Mouse (Mus musculus) embryonic facial prominence, embryonic 11.5 days (tissue): ENCODE measurements around the gene Apobr. TPM values are rescaled to one million over a fixed set of nuclear protein-coding genes. Genes with fewer than 3 reads are reported as not detected.

Source experiments
- ATAC-seq: fragments of 200-750 bp; cut with Nextera tagmentation; replicated peaks from 2 replicates; pipeline ENCODE4 v1.8.0; 2017; ENCODE audit warnings: low read depth; ENCODE audit not compliant: insufficient number of reproducible peaks, low FRiP score, low TSS enrichment
- DNase-seq: peaks from one replicate; pipeline ENCODE4 v3.0.0-alpha.2; 2015; ENCODE audit warnings: low spot score
- H3K27ac ChIP-seq: fragments of 300-500 bp; sonication (generic); replicated peaks from 2 replicates; pipeline ENCODE4 v1.5.1; 2014; ENCODE audit warnings: mild to moderate bottlenecking, low read depth, low read length, control low read depth
- H3K27me3 ChIP-seq: fragments of 300-500 bp; sonication (generic); 2 replicates; pipeline ENCODE4 v1.6.1; 2014; ENCODE audit warnings: mild to moderate bottlenecking, low read length, moderate library complexity, mixed read lengths; ENCODE audit not compliant: control insufficient read depth, insufficient read depth
- H3K36me3 ChIP-seq: fragments of 300-500 bp; sonication (generic); replicated peaks from 2 replicates; pipeline ENCODE4 v1.6.1; 2014; ENCODE audit warnings: low read depth, mild to moderate bottlenecking, low read length, moderate library complexity, mixed read lengths; ENCODE audit not compliant: control insufficient read depth, insufficient read depth
- H3K4me1 ChIP-seq: fragments of 300-500 bp; sonication (generic); 2 replicates; pipeline ENCODE4 v1.6.1; 2014; ENCODE audit warnings: low read length, mixed read lengths; ENCODE audit not compliant: control insufficient read depth, insufficient read depth
- H3K4me2 ChIP-seq: fragments of 300-500 bp; sonication (generic); 2 replicates; pipeline ENCODE4 v1.6.1; 2014; ENCODE audit warnings: low read depth, mild to moderate bottlenecking, control low read depth, low read length, moderate library complexity
- H3K4me3 ChIP-seq: fragments of 300-500 bp; sonication (generic); 2 replicates; pipeline ENCODE4 v1.5.1; 2014; ENCODE audit warnings: low read depth, low read length, control low read depth
- H3K9ac ChIP-seq: fragments of 300-500 bp; sonication (generic); replicated peaks from 2 replicates; pipeline ENCODE4 v1.6.1; 2014; ENCODE audit warnings: mild to moderate bottlenecking, control low read depth, low read length
- H3K9me3 ChIP-seq: fragments of 300-500 bp; sonication (generic); replicated peaks from 2 replicates; pipeline ENCODE4 v1.6.1; 2016; ENCODE audit warnings: mild to moderate bottlenecking, low read length, inconsistent platforms, mixed read lengths; ENCODE audit not compliant: control insufficient read depth
- WGBS: fragments of 180-500 bp; shearing (Covaris S2); extraction: QIAGEN DNeasy Blood & Tissue Kit; methylation state at CpG from one replicate; pipeline ENCODE4 v1.1.7; 2014; 5-methylcytosine and 5-hydroxymethylcytosine counted together
- polyA plus RNA-seq: library from polyadenylated mRNA; unstranded; fragments of >200 nt; fragmentation: Nextera tagmentation; extraction: Ambion mirVana; gene quantifications from 2 replicates; pipeline ENCODE4 v1.2.1, GENCODE M21; 2014

Apobr gene
- polyA plus RNA-seq, 1 experiment from 2014 or later: 0.72 TPM

DNA sequence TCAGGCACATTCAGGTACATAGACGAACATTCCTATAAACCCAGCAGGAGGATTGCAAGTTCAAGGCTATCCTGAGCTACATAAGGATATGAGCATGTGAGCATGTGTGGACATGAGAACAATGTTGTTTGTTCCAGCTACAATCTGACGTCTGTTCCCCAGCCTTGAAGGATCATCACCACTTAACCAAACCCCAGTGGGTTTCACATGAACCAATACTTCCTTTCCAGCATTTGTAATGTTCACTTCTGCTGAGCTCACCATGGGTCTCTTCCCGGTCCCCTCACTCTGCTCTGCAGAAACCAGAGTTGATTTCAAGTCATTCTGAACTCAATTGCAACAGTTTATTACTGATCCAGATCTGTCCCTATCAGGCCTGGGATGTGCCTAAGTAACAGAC is 17.9 kb downstream of the Apobr start:
- no peak overlapping the region for H3K4me2 ChIP-seq
- no peaks in the 10 kb centered on the region for H3K27me3 ChIP-seq
- no peaks in the 10 kb centered on the region for H3K4me1 ChIP-seq
- H3K27ac ChIP-seq: no peak overlapping the region
- WGBS: 88% methylated on average over 3 of the region's 3 CpGs
- no peak overlapping the region for H3K4me3 ChIP-seq
- H3K9ac ChIP-seq: no peak overlapping the region
- ATAC-seq (no peak), DNase-seq (no peak)
- H3K9me3 ChIP-seq: no peaks in the 10 kb centered on the region
- H3K36me3 ChIP-seq: no peaks in the 10 kb centered on the region

DNA sequence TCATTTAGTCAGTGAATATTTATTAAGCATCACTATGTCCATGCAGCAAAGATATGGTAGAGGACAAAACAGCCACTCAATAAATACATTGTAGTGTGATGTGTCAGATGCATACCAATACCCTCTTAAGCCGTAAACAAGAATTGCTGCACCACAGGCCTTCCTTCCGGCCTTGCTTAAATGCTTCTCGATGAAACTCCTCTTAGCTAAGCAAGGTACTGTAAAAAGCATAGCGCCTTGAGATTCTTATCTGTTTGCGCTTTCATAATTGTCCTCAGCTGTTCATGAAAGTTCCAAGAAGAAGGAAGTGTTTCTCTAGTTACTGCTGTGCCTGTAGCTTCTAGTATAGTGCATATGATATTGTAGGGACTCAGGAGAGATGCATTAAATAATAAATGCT is 21.9 kb downstream of the Apobr start:
- Histone ChIP-seq H3K4me1 (no peaks in the 10 kb centered on the region), H3K4me2 (no peak overlapping the region), H3K36me3 (no peaks in the 10 kb centered on the region), H3K27me3 (no peaks in the 10 kb centered on the region), H3K9me3 (no peaks in the 10 kb centered on the region), H3K27ac (no peak overlapping the region), H3K4me3 (no peak overlapping the region), H3K9ac (no peak overlapping the region)
- 75% methylated on average over 5 of the region's 5 CpGs for WGBS
- ATAC-seq (no peak), DNase-seq (no peak)

DNA sequence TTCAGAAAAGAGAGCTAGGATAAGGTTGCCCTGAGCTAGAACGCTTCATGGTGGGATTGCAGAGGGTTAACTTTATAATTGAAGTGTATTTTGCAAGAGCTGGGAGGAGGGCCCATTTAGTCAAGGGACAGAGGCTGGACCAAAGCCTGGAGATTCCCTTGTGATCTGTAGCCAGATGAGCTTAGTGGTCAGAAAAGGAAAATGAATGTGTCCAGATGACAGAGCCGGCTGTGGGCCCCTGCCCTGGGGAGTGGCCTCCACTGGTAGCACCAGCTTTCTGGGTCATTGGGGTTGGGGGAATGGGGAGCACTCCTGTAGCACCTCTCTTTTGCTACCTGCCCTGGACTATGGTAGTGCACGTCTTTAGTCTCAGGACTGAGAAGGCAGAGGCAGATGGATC is 22.3 kb downstream of the Apobr start:
- H3K4me3 ChIP-seq: no peak overlapping the region
- WGBS: 66% methylated on average over 3 of the region's 3 CpGs
- ATAC-seq: no peak

DNA sequence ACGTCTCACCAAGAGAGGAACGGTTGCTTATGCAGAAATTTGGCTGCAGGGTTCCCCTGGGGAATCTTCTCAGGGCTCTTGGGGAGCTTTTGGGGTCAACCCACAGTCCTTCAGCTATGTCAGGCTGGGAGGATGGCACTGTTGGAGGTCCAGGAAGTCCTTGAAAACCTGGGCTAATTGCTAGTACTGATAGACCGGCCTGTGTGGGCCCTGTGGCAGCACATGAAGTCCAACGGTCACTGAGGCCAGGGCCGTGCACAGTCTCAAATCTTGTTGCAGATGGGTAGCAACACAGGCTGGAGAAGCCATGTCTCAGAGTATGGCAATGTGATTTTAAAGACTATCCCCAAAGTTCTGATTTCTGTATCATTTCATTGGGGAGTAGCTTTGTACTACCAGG is 23.1 kb downstream of the Apobr start:
- no peaks in the 10 kb centered on the region for H3K36me3 ChIP-seq
- DNase-seq (no peak), ATAC-seq (no peak)
- no peaks in the 10 kb centered on the region for H3K27me3 ChIP-seq
- H3K9ac ChIP-seq: no peak overlapping the region
- H3K27ac ChIP-seq: no peak overlapping the region
- H3K9me3 ChIP-seq: no peaks in the 10 kb centered on the region
- H3K4me2 ChIP-seq: no peak overlapping the region
- 81% methylated on average over 5 of the region's 5 CpGs for WGBS
- no peak overlapping the region for H3K4me3 ChIP-seq
- no peaks in the 10 kb centered on the region for H3K4me1 ChIP-seq

More for the DNA sequence above, 22.3 kb downstream of the Apobr start:
- Histone ChIP-seq H3K27ac (no peak overlapping the region), H3K9me3 (no peaks in the 10 kb centered on the region), H3K4me1 (no peaks in the 10 kb centered on the region), H3K27me3 (no peaks in the 10 kb centered on the region), H3K9ac (no peak overlapping the region), H3K4me2 (no peak overlapping the region), H3K36me3 (no peaks in the 10 kb centered on the region)
- no peak for DNase-seq

DNA sequence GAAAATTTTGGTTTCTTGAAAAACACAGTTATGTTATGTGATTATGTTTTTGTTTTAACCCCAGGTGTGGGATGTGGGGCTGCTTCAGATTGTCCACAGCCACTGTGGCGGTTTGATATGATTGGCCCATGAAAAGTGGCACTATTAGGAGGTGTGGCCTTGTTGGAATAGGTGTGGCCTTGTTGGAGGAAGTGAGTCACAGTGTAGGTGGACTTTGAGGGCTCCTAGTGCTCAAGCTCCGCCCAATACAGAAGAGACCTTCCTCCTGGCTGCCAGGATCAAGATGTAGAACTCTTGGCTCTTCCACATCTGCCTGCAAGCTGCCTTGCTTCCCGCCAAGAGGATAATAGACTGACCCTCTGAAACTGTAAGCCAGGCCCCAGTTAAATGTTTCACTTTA is 28.0 kb downstream of the Apobr start:
- Histone ChIP-seq H3K27ac (no peak overlapping the region), H3K9ac (no peak overlapping the region), H3K9me3 (no peaks in the 10 kb centered on the region), H3K4me1 (no peaks in the 10 kb centered on the region), H3K36me3 (no peaks in the 10 kb centered on the region), H3K27me3 (no peaks in the 10 kb centered on the region), H3K4me2 (no peak overlapping the region), H3K4me3 (no peak overlapping the region)
- DNase-seq (no peak), ATAC-seq (no peak)
- WGBS: 73% methylated on average over 3 of the region's 3 CpGs

DNA sequence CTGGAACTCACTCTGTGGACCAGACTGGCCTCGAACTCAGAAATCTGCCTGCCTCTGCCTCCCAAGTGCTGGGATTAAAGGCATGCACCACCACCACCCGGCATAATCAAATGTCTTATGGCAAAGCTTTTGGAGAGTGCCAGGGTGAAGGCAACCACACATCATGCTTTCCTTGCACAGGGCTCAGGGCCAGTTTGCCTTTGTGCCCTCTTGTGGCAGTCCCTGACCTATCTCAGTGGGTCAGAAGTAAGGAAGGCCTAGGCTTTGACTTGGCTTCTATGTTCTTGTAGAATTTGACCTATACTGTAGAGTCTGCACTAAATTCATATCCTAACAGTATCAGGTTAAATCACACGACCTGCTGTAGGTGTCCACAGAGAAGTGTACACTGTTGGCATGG is 32.0 kb downstream of the Apobr start:
- Histone ChIP-seq H3K9ac (no peak overlapping the region), H3K27me3 (no peaks in the 10 kb centered on the region), H3K27ac (no peak overlapping the region), H3K36me3 (no peaks in the 10 kb centered on the region), H3K4me3 (no peak overlapping the region), H3K9me3 (no peaks in the 10 kb centered on the region), H3K4me1 (no peaks in the 10 kb centered on the region), H3K4me2 (no peak overlapping the region)
- no peak for ATAC-seq
- WGBS: 76% methylated on average over 3 of the region's 3 CpGs
- DNase-seq: no peak

DNA sequence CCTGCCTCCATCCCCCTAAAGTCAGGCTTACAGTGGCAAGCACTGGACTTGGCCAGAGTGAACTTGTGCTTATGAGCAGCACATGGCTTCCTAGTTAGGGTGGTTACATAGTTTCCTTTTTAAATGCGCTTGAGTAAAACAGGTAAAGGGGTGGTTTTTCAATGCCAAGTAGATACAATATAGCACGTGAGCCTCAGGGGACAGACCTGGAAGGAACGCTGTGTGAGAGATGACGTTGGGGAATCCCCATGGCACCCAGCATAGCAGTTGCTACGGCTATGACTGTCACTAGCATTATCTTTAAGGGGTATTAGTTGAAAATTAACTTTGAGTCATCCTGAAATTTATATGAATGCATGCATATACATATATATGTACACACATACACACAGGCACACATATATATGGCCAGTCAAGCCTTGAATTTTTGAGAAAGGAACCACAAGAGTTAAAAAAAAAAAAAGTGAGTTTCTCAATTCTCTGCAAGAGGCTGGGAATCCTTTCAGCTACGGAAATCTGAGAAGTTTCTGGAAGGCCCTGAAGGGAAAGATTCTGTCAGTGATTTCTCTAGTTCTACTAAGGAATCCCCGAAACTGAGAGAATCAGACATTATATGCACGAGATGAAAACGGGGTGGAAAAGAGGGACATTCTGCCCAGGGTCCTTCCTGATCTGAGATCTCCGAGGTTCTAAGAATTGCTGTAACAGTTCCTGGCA is 35.0 kb downstream of the Apobr start:
- ATAC-seq (no peak), DNase-seq (no peak)
- no peaks in the 10 kb centered on the region for H3K4me1 ChIP-seq
- H3K4me3 ChIP-seq: no peak overlapping the region
- no peaks in the 10 kb centered on the region for H3K9me3 ChIP-seq
- no peaks in the 10 kb centered on the region for H3K27me3 ChIP-seq
- H3K4me2 ChIP-seq: no peak overlapping the region
- no peak overlapping the region for H3K27ac ChIP-seq
- 76% methylated on average over 10 of the region's 10 CpGs for WGBS
- H3K9ac ChIP-seq: no peak overlapping the region
- no peaks in the 10 kb centered on the region for H3K36me3 ChIP-seq

DNA sequence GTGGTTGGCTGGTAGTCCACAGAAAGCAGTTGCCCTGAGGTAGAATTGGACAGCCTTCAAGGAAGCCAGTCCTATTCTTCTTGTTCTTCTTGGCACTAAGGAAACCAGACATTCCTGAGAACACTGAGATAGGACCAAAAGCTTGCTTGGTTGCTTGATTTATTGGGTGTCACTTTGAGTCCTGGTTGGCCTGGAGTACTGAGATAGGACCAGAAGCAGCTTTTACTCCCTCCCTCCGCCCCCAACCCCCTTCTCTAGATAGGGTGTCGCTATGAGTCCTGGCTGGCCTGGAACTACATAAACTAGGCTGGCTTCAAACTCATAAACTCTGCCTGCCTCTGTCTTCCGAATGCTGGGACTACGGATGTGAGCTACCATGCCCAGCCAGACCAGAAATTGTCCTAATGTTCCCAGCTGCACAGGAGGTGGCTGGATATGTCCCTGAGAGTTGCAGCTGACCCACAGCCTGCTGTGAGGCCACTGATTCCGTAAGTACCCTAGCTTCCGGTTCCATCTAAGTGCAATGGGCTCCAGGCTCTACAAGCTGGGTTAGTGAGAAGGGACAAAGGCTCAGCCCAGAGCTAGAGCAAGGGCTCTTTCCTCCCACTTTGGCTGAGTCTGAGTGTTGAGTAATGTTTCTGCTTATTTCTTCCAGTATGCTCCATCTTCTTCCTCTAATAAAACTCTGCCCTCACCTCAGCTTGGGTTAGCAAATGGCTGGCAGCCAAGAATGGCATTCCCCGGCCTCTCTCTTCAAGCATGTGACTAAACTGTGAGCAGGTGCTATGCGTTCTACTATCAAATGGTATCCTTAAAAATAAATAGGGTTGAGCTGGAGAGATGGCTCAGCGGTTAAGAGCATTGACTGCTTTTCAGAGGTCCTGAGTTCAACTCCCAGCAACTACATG is 37.0 kb downstream of the Apobr start:
- DNase-seq: no peak
- no peaks in the 10 kb centered on the region for H3K36me3 ChIP-seq
- H3K9ac ChIP-seq: no peak overlapping the region
- no peak overlapping the region for H3K27ac ChIP-seq
- no peak for ATAC-seq
- no peaks in the 10 kb centered on the region for H3K4me1 ChIP-seq
- WGBS: 86% methylated on average over 9 of the region's 9 CpGs
- H3K27me3 ChIP-seq: no peaks in the 10 kb centered on the region
- no peaks in the 10 kb centered on the region for H3K9me3 ChIP-seq
- no peak overlapping the region for H3K4me3 ChIP-seq
- H3K4me2 ChIP-seq: no peak overlapping the region
